9 mouse cellular contexts compared by ENCODE assay signal in the genomic region with DNA sequence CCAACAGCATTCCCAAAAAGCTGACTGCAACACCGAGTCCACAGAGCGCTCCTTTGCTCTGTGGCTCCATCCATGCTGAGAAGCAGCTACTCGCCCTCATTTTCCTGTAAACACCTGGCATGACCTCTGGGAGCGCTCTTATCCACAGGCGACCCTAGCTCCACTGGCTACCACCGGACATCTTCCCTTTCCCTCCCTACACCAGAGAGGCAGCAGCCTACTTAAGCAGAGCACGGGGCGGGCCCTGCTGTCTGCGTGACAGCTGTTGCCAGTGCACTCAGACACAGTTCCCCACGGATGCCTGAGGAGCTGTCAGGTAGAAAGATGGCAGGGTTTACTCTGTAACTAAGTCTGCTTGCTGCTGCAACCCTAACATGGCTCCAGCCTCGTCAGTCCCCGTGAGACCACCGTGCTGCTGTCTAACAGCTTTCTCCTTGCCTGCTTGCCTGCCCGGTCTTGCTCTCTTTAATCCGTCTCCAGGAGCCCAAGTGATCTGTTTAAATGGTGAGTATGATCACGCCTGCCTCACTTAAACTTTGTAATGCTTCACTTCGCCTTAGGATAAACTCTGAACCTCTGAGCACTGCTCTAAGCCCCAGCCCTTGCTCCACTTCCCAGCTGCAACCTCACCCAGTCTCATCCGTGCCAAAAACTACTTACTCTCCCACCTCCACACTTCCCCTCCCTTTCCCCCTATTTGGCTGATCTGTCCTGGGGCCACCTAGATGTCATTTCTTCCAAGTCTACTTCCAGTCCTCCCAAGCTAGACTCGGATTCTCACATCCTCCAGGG. TPM values are rescaled to one million over a fixed set of nuclear protein-coding genes. Genes with fewer than 3 reads are reported as not detected.
DNase-seq lines count a peak whose midpoint lies in the region; ATAC-seq and TF ChIP-seq lines count a peak whose summit lies in the region.
"Had no signal": no experiment of that assay in that cellular context is flagged by ENCODE, and none has a peak within 500 bp of the region (broad histone marks: within the 10 kb centered on the region; RNA-seq: fewer than 3 reads in every experiment).

No protein-coding gene starts in this region.

- ATAC-seq in forebrain, embryonic 15.5 days (replicated peaks) = peak; percentile 48; the same call in 1 of the 2 replicates
- 0 out of 2 replicates have a peak, but pooled peaks have one; percentile 52 for ATAC-seq in neural tube, embryonic 13.5 days (ENCODE audit: low read depth)

- DNase-seq in cerebellum, postnatal 14 days = peak; percentile 19 to 42
- no peak for DNase-seq in cerebellum, postnatal 36 days
- DNase-seq in kidney, postnatal 10 days = peak; percentile 70
- DNase-seq in thymus, postnatal 10 days (ENCODE audit: low spot score in 2 of 2) = no peak
- DNase-seq in adrenal gland, adult 18-20 months (ENCODE audit: low spot score in 2 of 2) = no peak

- TF ChIP-seq CTCF in E14TG2a.4 (conservative IDR thresholded peaks at IDR 0.05; ENCODE audit: low read length) = peak; percentile 11; the same call in 1 of the 2 replicates

- H3K4me2 ChIP-seq in forebrain, embryonic 15.5 days (replicated peaks) = no peak overlapping the region
- no peak overlapping the region for H3K4me2 ChIP-seq in neural tube, embryonic 13.5 days

- H3K9ac ChIP-seq in forebrain, embryonic 15.5 days (replicated peaks) = no peak overlapping the region
- H3K9ac ChIP-seq in neural tube, embryonic 13.5 days = no peak overlapping the region; the same call in 1 of the 2 replicates

- peaks cover 43% of the 10 kb centered on the region for H3K36me3 ChIP-seq in E14TG2a.4 (ENCODE audit: insufficient read depth, low read length)
- peaks cover 6% of the 10 kb centered on the region; the same call in 1 of the 2 replicates for H3K36me3 ChIP-seq in forebrain, embryonic 15.5 days
- peaks cover 25% of the 10 kb centered on the region for H3K36me3 ChIP-seq in neural tube, embryonic 13.5 days

- no peak overlapping the region for H3K27ac ChIP-seq in forebrain, embryonic 15.5 days (replicated peaks)
- no peak overlapping the region for H3K27ac ChIP-seq in neural tube, embryonic 13.5 days (replicated peaks)

- H3K4me3 ChIP-seq in E14TG2a.4 (replicated peaks; ENCODE audit: low read length) = no peak overlapping the region
- no peak overlapping the region for H3K4me3 ChIP-seq in forebrain, embryonic 15.5 days
- no peak overlapping the region for H3K4me3 ChIP-seq in neural tube, embryonic 13.5 days
- H3K4me3 ChIP-seq: erythroblast, embryonic 14.5 days had no signal

- no peaks in the 10 kb centered on the region for H3K27me3 ChIP-seq in E14TG2a.4 (ENCODE audit: insufficient read depth, low read length)
- no peaks in the 10 kb centered on the region for H3K27me3 ChIP-seq in forebrain, embryonic 15.5 days
- no peaks in the 10 kb centered on the region for H3K27me3 ChIP-seq in neural tube, embryonic 13.5 days

- H3K4me1 ChIP-seq in E14TG2a.4 (replicated peaks; ENCODE audit: low read depth, low read length) = peaks cover 56% of the 10 kb centered on the region
- no peaks in the 10 kb centered on the region for H3K4me1 ChIP-seq in forebrain, embryonic 15.5 days
- H3K4me1 ChIP-seq in neural tube, embryonic 13.5 days (replicated peaks) = 0 out of 2 replicates have a peak, but pooled peaks cover 8% of the 10 kb centered on the region

- 36% methylated on average over 19 of the region's 19 CpGs for WGBS in forebrain, embryonic 15.5 days
- 43% methylated on average over 19 of the region's 19 CpGs for WGBS in neural tube, embryonic 13.5 days

- no peaks in the 10 kb centered on the region for H3K9me3 ChIP-seq in E14TG2a.4 (ENCODE audit: low read length)
- no peaks in the 10 kb centered on the region for H3K9me3 ChIP-seq in forebrain, embryonic 15.5 days
- H3K9me3 ChIP-seq in neural tube, embryonic 13.5 days = no peaks in the 10 kb centered on the region

RNA-seq across cellular contexts. Expression of a gene that starts 12.3 kb away (rescaled TPM):
- polyA plus RNA-seq in forebrain, embryonic 15.5 days (2015; fragmentation: Nextera tagmentation; extraction: Ambion mirVana) = 17.8 and 18.7 TPM in 2 replicates
- 14.0 and 15.9 TPM in 2 replicates for polyA plus RNA-seq in neural tube, embryonic 13.5 days (2015; fragmentation: Nextera tagmentation; extraction: Ambion mirVana)
- total RNA-seq in adrenal gland, adult 18-20 months (2021) = 10 to 100 TPM; 57.5 to 78.5 TPM

RNA-seq across cellular contexts. Expression of a gene that starts 27.1 kb away (rescaled TPM):
- polyA plus RNA-seq in forebrain, embryonic 15.5 days (2015; fragmentation: Nextera tagmentation; extraction: Ambion mirVana) = 8.2 and 8.9 TPM in 2 replicates
- polyA plus RNA-seq in neural tube, embryonic 13.5 days (2015; fragmentation: Nextera tagmentation; extraction: Ambion mirVana) = 8.9 and 11.3 TPM in 2 replicates
- 10 to 100 TPM; 13.0 to 20.6 TPM for total RNA-seq in adrenal gland, adult 18-20 months (2021)

RNA-seq across cellular contexts. Expression of a gene that starts 50.2 kb away (rescaled TPM):
- polyA plus RNA-seq in forebrain, embryonic 15.5 days (2015; fragmentation: Nextera tagmentation; extraction: Ambion mirVana) = 3.6 and 4.5 TPM in 2 replicates
- polyA plus RNA-seq in neural tube, embryonic 13.5 days (2015; fragmentation: Nextera tagmentation; extraction: Ambion mirVana) = not detected in 2 replicates
- not detected for total RNA-seq in adrenal gland, adult 18-20 months (2021)
- polyA plus RNA-seq: erythroblast, embryonic 14.5 days had no signal

Comparison
In these comparisons a context has a peak if more than half of its experiments do, and no peak if none do; other contexts are left out.
1. DNase-seq: peak in cerebellum, postnatal 14 days (2 of 2) and kidney, postnatal 10 days (single experiment); none in cerebellum, postnatal 36 days (0 of 2), thymus, postnatal 10 days (0 of 2) and adrenal gland, adult 18-20 months (0 of 2).